Comparison of ENCODE assay signal across 11 mouse cellular contexts in the genomic region with DNA sequence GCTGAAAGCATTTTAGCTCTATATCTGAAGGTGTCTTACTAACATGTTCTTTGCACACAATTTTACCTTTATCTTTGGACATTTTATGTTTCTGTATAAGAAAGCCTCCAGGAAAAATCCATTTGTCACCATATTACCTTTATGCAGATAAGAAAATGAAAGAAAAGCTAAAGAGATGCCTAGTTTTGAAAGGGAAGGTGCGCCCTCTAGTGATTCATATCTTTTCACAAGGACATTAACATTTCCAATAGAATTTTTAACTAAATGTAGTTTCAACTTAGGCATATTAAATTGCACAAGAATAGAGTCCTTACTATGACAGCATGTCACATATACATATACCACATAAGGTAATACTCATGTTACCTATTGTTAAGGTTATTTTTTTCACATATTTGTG.
A peak's percentile ranks its signal among the peaks of the same experiment; 100 is the strongest.
DNase-seq lines count a peak whose midpoint lies in the region; ATAC-seq and TF ChIP-seq lines count a peak whose summit lies in the region.
"Had no signal": no experiment of that assay in that cellular context is flagged by ENCODE, and none has a peak within 500 bp of the region (broad histone marks: within the 10 kb centered on the region; RNA-seq: fewer than 3 reads in every experiment).

No protein-coding gene starts in this region.

- no peak overlapping the region for H3K27ac ChIP-seq in heart, postnatal 0 days (ENCODE audit: low read depth)
- no peak overlapping the region for H3K27ac ChIP-seq in heart, embryonic 11.5 days (ENCODE audit: low read depth, low read length)
- no peak overlapping the region for H3K27ac ChIP-seq in limb, embryonic 14.5 days (replicated peaks; ENCODE audit: low read depth, low read length)
- no peak overlapping the region for H3K27ac ChIP-seq in limb, embryonic 10.5 days
- H3K27ac ChIP-seq: embryonic facial prominence, embryonic 15.5 days; hindbrain, embryonic 12.5 days had no signal

- H3K4me3 ChIP-seq in heart, postnatal 0 days (ENCODE audit: low read depth, low read length) = no peak overlapping the region
- H3K4me3 ChIP-seq in heart, embryonic 11.5 days (ENCODE audit: low read depth, low read length) = no peak overlapping the region
- H3K4me3 ChIP-seq in limb, embryonic 14.5 days (replicated peaks; ENCODE audit: low read length) = no peak overlapping the region
- H3K4me3 ChIP-seq in limb, embryonic 10.5 days = no peak overlapping the region
- H3K4me3 ChIP-seq: embryonic facial prominence, embryonic 15.5 days; hindbrain, embryonic 12.5 days had no signal

- no peak overlapping the region for H3K9ac ChIP-seq in heart, postnatal 0 days (replicated peaks; ENCODE audit: low read depth, low read length)
- no peak overlapping the region for H3K9ac ChIP-seq in heart, embryonic 11.5 days (ENCODE audit: low read depth, low read length)
- no peak overlapping the region for H3K9ac ChIP-seq in limb, embryonic 14.5 days (ENCODE audit: low read depth, low read length, severe bottlenecking)
- H3K9ac ChIP-seq: embryonic facial prominence, embryonic 15.5 days; hindbrain, embryonic 12.5 days had no signal

- no peaks in the 10 kb centered on the region for H3K36me3 ChIP-seq in heart, postnatal 0 days (replicated peaks; ENCODE audit: control insufficient read depth, insufficient read depth, low read length)
- H3K36me3 ChIP-seq in heart, embryonic 11.5 days (ENCODE audit: control insufficient read depth, insufficient read depth, low read length) = no peaks in the 10 kb centered on the region
- H3K36me3 ChIP-seq in limb, embryonic 14.5 days (ENCODE audit: control insufficient read depth, insufficient read depth, low read length) = no peaks in the 10 kb centered on the region
- no peaks in the 10 kb centered on the region for H3K36me3 ChIP-seq in limb, embryonic 10.5 days
- H3K36me3 ChIP-seq: embryonic facial prominence, embryonic 15.5 days; hindbrain, embryonic 12.5 days had no signal

- H3K9me3 ChIP-seq in heart, postnatal 0 days (replicated peaks; ENCODE audit: control insufficient read depth, low read length) = no peaks in the 10 kb centered on the region
- no peaks in the 10 kb centered on the region for H3K9me3 ChIP-seq in heart, embryonic 11.5 days (replicated peaks; ENCODE audit: control insufficient read depth, low read length)
- H3K9me3 ChIP-seq in limb, embryonic 14.5 days (ENCODE audit: control insufficient read depth, low read length) = no peaks in the 10 kb centered on the region
- H3K9me3 ChIP-seq in limb, embryonic 10.5 days (replicated peaks) = no peaks in the 10 kb centered on the region
- H3K9me3 ChIP-seq: embryonic facial prominence, embryonic 15.5 days; hindbrain, embryonic 12.5 days had no signal

- H3K4me2 ChIP-seq in heart, postnatal 0 days (ENCODE audit: low read depth, low read length) = no peak overlapping the region
- no peak overlapping the region for H3K4me2 ChIP-seq in heart, embryonic 11.5 days
- H3K4me2 ChIP-seq in limb, embryonic 14.5 days (replicated peaks; ENCODE audit: low read depth, low read length, severe bottlenecking) = no peak overlapping the region
- H3K4me2 ChIP-seq: embryonic facial prominence, embryonic 15.5 days; hindbrain, embryonic 12.5 days had no signal

- no peak for ATAC-seq in heart, postnatal 0 days (ENCODE audit: insufficient read depth, low read depth)
- ATAC-seq in heart, embryonic 11.5 days (replicated peaks; ENCODE audit: insufficient number of reproducible peaks, low FRiP score, low TSS enrichment) = no peak
- ATAC-seq in limb, embryonic 14.5 days (ENCODE audit: low FRiP score, low read depth) = no peak

- no peaks in the 10 kb centered on the region for H3K27me3 ChIP-seq in heart, postnatal 0 days (ENCODE audit: control insufficient read depth, insufficient read depth, low read length)
- no peaks in the 10 kb centered on the region for H3K27me3 ChIP-seq in heart, embryonic 11.5 days (ENCODE audit: control insufficient read depth, insufficient read depth, low read length)
- H3K27me3 ChIP-seq in limb, embryonic 14.5 days (ENCODE audit: control insufficient read depth, insufficient read depth, low read length) = no peaks in the 10 kb centered on the region
- no peaks in the 10 kb centered on the region for H3K27me3 ChIP-seq in limb, embryonic 10.5 days (ENCODE audit: low read depth, poor library complexity, severe bottlenecking)
- H3K27me3 ChIP-seq: embryonic facial prominence, embryonic 15.5 days; hindbrain, embryonic 12.5 days had no signal

- peak; percentile 5 for DNase-seq in heart, postnatal 0 days (ENCODE audit: low spot score)
- peak; percentile 8 for DNase-seq in limb, embryonic 14.5 days (ENCODE audit: low spot score)
- DNase-seq in limb, embryonic 10.5 days (ENCODE audit: low spot score) = no peak
- DNase-seq in Muller cell, postnatal 12 days (ENCODE audit: inconsistent ontology term) = peak; percentile 19
- peak; percentile 20 to 46 for DNase-seq in left cerebral cortex, postnatal 25 days (ENCODE audit: low spot score in 2 of 2)
- DNase-seq in gastrocnemius, adult 8-10 months (ENCODE audit: low spot score in 2 of 2) = no peak
- DNase-seq in urinary bladder, adult 18-20 months (ENCODE audit: low spot score in 2 of 2) = no peak
- DNase-seq: gastrocnemius, postnatal 10 days had no signal

- H3K4me1 ChIP-seq in heart, postnatal 0 days (ENCODE audit: control insufficient read depth, insufficient read depth) = no peaks in the 10 kb centered on the region
- H3K4me1 ChIP-seq in heart, embryonic 11.5 days (ENCODE audit: control insufficient read depth, insufficient read depth, low read length) = no peaks in the 10 kb centered on the region
- H3K4me1 ChIP-seq in limb, embryonic 14.5 days (ENCODE audit: control insufficient read depth, insufficient read depth, low read length) = no peaks in the 10 kb centered on the region
- no peaks in the 10 kb centered on the region for H3K4me1 ChIP-seq in limb, embryonic 10.5 days
- H3K4me1 ChIP-seq: embryonic facial prominence, embryonic 15.5 days; hindbrain, embryonic 12.5 days had no signal

- WGBS in heart, postnatal 0 days = 13% methylated on average over 1 of the region's 1 CpGs
- 11% methylated on average over 1 of the region's 1 CpGs for WGBS in heart, embryonic 11.5 days (ENCODE audit: insufficient replicate concordance)
- WGBS in limb, embryonic 14.5 days = 13% methylated on average over 1 of the region's 1 CpGs
- 0% methylated on average over 1 of the region's 1 CpGs for WGBS in limb, embryonic 10.5 days

- no peak for TF ChIP-seq POLR2A in limb, embryonic 14.5 days (IDR thresholded peaks at IDR 0.05; ENCODE audit: borderline replicate concordance, extremely low read depth, insufficient read depth, insufficient read length)

- intact Hi-C loops in left cerebral cortex, postnatal 25 days (cut with DNase I) = loop anchor here (10.0 kb wide), 1 partner anchor 926 kb away; no protein-coding TSS in a partner anchor

- TF ChIP-seq EP300 in heart, postnatal 0 days (IDR thresholded peaks at IDR 0.05; ENCODE audit: low read depth) = no peak

- TF ChIP-seq CTCF in heart, postnatal 0 days (IDR thresholded peaks at IDR 0.05; ENCODE audit: low read depth) = peak; percentile 36

Comparison
In these comparisons a context has a peak if more than half of its experiments do, and no peak if none do; other contexts are left out.
1. DNase-seq: peak in heart, postnatal 0 days (single experiment), limb, embryonic 14.5 days (single experiment), Muller cell, postnatal 12 days (single experiment) and left cerebral cortex, postnatal 25 days (2 of 2); none in limb, embryonic 10.5 days (single experiment), gastrocnemius, adult 8-10 months (0 of 2) and urinary bladder, adult 18-20 months (0 of 2).